Mouse (Mus musculus): ENCODE data around the gene Ptbp3. TPM values are rescaled to one million over a fixed set of nuclear protein-coding genes. Genes with fewer than 3 reads are reported as not detected.

Ptbp3 gene
- total and polyA plus RNA-seq, 3 experiments = 13.2 to 27.0 (median 25.0) TPM

DNA sequence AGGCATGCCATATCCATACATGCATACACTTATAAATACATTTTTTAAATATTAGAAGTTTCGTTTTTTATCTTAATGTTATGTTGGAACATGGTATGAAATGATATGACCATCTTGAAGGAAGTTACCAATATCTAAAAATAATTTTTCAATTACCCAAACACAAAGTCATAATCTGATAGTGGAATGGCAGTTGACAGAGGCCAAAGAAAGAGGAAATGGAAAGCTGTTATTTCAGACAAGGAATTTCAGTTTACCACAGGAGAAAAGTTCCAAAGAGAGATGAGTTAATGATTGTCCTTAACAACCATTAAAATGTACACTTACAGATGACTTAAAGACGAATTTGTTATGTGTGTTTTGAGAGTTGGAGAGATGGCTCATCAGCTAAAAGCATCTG lies 41.4 kb downstream of the Ptbp3 start:
- no peak overlapping the region for H3K9ac ChIP-seq (ENCODE audit: low read depth, low read length)
- no peak overlapping the region for H3K4me3 ChIP-seq
- no peaks in the 10 kb centered on the region for H3K36me3 ChIP-seq (ENCODE audit: control insufficient read depth, insufficient read depth, low read length)
- H3K79me2 ChIP-seq (replicated peaks; ENCODE audit: control insufficient read depth, insufficient read depth, low read length) = no peaks in the 10 kb centered on the region
- WGBS = 69% methylated on average over 2 of the region's 2 CpGs
- intact Hi-C loops (cut with DNase I) = no loop called here
- DNase-seq = no peak
- no peaks in the 10 kb centered on the region for H3K27me3 ChIP-seq (ENCODE audit: control insufficient read depth, insufficient read depth, low read length)
- TF ChIP-seq POLR2A (IDR thresholded peaks at IDR 0.05; ENCODE audit: insufficient read depth, low read depth, low read length) = no peak
- no peak for TF ChIP-seq EP300 (IDR thresholded peaks at IDR 0.05; ENCODE audit: insufficient read depth, low read depth, low read length)
- no peak for TF ChIP-seq CTCF (IDR thresholded peaks at IDR 0.05)
- H3K27ac ChIP-seq = no peak overlapping the region
- no peaks in the 10 kb centered on the region; the same call in 1 of the 2 replicates for H3K4me1 ChIP-seq (ENCODE audit: control insufficient read depth, insufficient read depth, low read length)

DNA sequence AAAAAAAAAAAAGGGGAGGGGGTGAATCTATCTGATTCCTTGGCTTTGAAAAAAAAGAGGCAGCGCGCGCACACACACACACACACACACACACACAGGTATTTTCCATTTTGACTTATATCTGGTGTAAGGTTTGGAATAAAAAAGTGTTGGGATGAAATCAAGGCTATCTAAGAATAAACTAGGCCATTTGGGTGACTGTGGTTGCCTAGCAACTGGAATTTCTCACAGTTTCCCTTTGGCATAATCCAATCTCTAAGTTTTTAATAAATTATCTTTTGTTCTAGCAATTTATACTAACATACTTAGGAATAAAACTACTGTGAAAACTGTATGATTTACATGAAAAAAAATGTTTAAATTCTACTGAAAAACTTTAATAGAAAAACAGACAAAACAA lies 42.5 kb downstream of the Ptbp3 start:
- Histone ChIP-seq H3K4me3 (no peak overlapping the region), H3K9ac (ENCODE audit: low read depth, low read length) (no peak overlapping the region), H3K27ac (no peak overlapping the region), H3K36me3 (ENCODE audit: control insufficient read depth, insufficient read depth, low read length) (peaks cover under 1% of the 10 kb centered on the region; the same call in 1 of the 2 replicates), H3K4me1 (ENCODE audit: control insufficient read depth, insufficient read depth, low read length) (no peaks in the 10 kb centered on the region; the same call in 1 of the 2 replicates), H3K79me2 (replicated peaks; ENCODE audit: control insufficient read depth, insufficient read depth, low read length) (no peaks in the 10 kb centered on the region), H3K27me3 (ENCODE audit: control insufficient read depth, insufficient read depth, low read length) (no peaks in the 10 kb centered on the region)
- no peak for DNase-seq
- intact Hi-C loops (cut with DNase I) = no loop called here
- TF ChIP-seq EP300 (IDR thresholded peaks at IDR 0.05; ENCODE audit: insufficient read depth, low read depth, low read length) (no peak), POLR2A (IDR thresholded peaks at IDR 0.05; ENCODE audit: insufficient read depth, low read depth, low read length) (no peak), CTCF (IDR thresholded peaks at IDR 0.05) (no peak)
- WGBS = 97% methylated on average over 3 of the region's 3 CpGs

GRCm38 (mm10) chr4:59505481-59505880 lies 43.7 kb downstream of the Ptbp3 start:
- Histone ChIP-seq H3K36me3 (ENCODE audit: control insufficient read depth, insufficient read depth, low read length) (peaks cover 3% of the 10 kb centered on the region; the same call in 1 of the 2 replicates), H3K27ac (no peak overlapping the region), H3K4me1 (ENCODE audit: control insufficient read depth, insufficient read depth, low read length) (no peaks in the 10 kb centered on the region; the same call in 1 of the 2 replicates), H3K27me3 (ENCODE audit: control insufficient read depth, insufficient read depth, low read length) (no peaks in the 10 kb centered on the region), H3K9ac (ENCODE audit: low read depth, low read length) (no peak overlapping the region), H3K4me3 (no peak overlapping the region), H3K79me2 (replicated peaks; ENCODE audit: control insufficient read depth, insufficient read depth, low read length) (no peaks in the 10 kb centered on the region)
- no peak for DNase-seq
- 92% methylated on average over 3 of the region's 3 CpGs for WGBS
- intact Hi-C loops (cut with DNase I) = no loop called here
- no peak for TF ChIP-seq EP300 (IDR thresholded peaks at IDR 0.05; ENCODE audit: insufficient read depth, low read depth, low read length)
- TF ChIP-seq POLR2A (IDR thresholded peaks at IDR 0.05; ENCODE audit: insufficient read depth, low read depth, low read length) = no peak
- TF ChIP-seq CTCF (IDR thresholded peaks at IDR 0.05) = no peak

DNA sequence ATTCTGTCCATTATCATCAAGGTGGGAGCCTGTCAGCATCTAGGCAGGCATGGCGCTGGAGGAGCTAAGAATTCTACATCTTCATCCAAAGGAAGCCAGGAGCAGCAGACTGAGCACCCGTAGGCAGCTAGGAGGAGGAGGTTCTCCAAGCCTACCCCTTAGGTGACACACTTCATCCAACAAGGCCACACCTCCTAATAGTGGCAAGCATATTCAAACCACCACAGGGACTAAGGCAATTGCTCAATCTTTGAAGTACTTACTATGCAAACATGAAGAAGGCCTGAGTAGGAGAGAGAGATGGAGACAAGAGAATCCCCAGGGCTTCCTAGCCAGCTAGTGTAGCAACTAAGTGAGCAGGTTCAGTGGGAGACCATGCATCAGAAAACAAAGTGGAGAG lies 58.1 kb downstream of the Ptbp3 start:
- Histone ChIP-seq H3K27me3 (ENCODE audit: control insufficient read depth, insufficient read depth, low read length) (no peaks in the 10 kb centered on the region), H3K9ac (ENCODE audit: low read depth, low read length) (no peak overlapping the region), H3K4me1 (ENCODE audit: control insufficient read depth, insufficient read depth, low read length) (no peaks in the 10 kb centered on the region), H3K4me3 (no peak overlapping the region), H3K36me3 (ENCODE audit: control insufficient read depth, insufficient read depth, low read length) (no peaks in the 10 kb centered on the region; the same call in none of the 2 replicates), H3K79me2 (replicated peaks; ENCODE audit: control insufficient read depth, insufficient read depth, low read length) (no peaks in the 10 kb centered on the region), H3K27ac (no peak overlapping the region)
- no peak for TF ChIP-seq POLR2A (IDR thresholded peaks at IDR 0.05; ENCODE audit: insufficient read depth, low read depth, low read length)
- TF ChIP-seq CTCF (IDR thresholded peaks at IDR 0.05) = no peak
- TF ChIP-seq EP300 (IDR thresholded peaks at IDR 0.05; ENCODE audit: insufficient read depth, low read depth, low read length) = no peak
- 98% methylated on average over 2 of the region's 2 CpGs for WGBS
- no peak for DNase-seq
- intact Hi-C loops (cut with DNase I) = no loop called here

GRCm38 (mm10) chr4:59471306-59471705 lies 77.9 kb downstream of the Ptbp3 start:
- no peaks in the 10 kb centered on the region for H3K79me2 ChIP-seq (replicated peaks; ENCODE audit: control insufficient read depth, insufficient read depth, low read length)
- H3K27ac ChIP-seq = no peak overlapping the region
- no peak for DNase-seq
- no peaks in the 10 kb centered on the region for H3K27me3 ChIP-seq (ENCODE audit: control insufficient read depth, insufficient read depth, low read length)
- no peaks in the 10 kb centered on the region for H3K4me1 ChIP-seq (ENCODE audit: control insufficient read depth, insufficient read depth, low read length)
- no peak overlapping the region for H3K9ac ChIP-seq (ENCODE audit: low read depth, low read length)
- H3K36me3 ChIP-seq (ENCODE audit: control insufficient read depth, insufficient read depth, low read length) = peaks cover 2% of the 10 kb centered on the region; the same call in 1 of the 2 replicates
- TF ChIP-seq CTCF (IDR thresholded peaks at IDR 0.05) (no peak), EP300 (IDR thresholded peaks at IDR 0.05; ENCODE audit: insufficient read depth, low read depth, low read length) (no peak), POLR2A (IDR thresholded peaks at IDR 0.05; ENCODE audit: insufficient read depth, low read depth, low read length) (no peak)
- no peak overlapping the region for H3K4me3 ChIP-seq
- intact Hi-C loops (cut with DNase I) = no loop called here

DNA sequence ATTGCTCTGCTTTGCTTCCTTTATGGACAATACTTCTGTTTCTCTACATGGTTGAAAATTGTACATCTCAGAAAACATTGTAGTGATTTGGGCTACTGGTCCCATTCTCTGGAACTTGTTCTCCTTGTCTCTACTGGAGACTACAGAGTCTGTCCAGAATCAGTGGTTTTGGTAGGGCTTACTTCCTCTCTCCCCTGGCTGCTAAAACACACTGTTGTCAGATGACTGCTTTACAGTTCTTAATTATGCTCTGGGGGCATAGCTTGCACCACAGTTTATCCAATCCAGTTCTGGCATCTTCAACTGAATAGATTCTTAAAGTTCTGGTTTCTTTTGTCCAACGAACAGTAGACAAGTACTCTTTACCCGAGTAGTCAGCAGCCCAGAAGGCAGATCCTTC lies 83.7 kb downstream of the Ptbp3 start:
- WGBS = 65% methylated on average over 2 of the region's 2 CpGs
- TF ChIP-seq POLR2A (IDR thresholded peaks at IDR 0.05; ENCODE audit: insufficient read depth, low read depth, low read length) (no peak), CTCF (IDR thresholded peaks at IDR 0.05) (no peak), EP300 (IDR thresholded peaks at IDR 0.05; ENCODE audit: insufficient read depth, low read depth, low read length) (no peak)
- H3K4me3 ChIP-seq = no peak overlapping the region
- H3K9ac ChIP-seq (ENCODE audit: low read depth, low read length) = no peak overlapping the region
- no peaks in the 10 kb centered on the region; the same call in 1 of the 2 replicates for H3K4me1 ChIP-seq (ENCODE audit: control insufficient read depth, insufficient read depth, low read length)
- no peaks in the 10 kb centered on the region for H3K36me3 ChIP-seq (ENCODE audit: control insufficient read depth, insufficient read depth, low read length)
- no peak for DNase-seq
- H3K27ac ChIP-seq = no peak overlapping the region
- intact Hi-C loops (cut with DNase I) = loop anchor here (2.0 kb wide), 1 partner anchor 27 kb away; the partner anchor contains the start of gene Susd1
- no peaks in the 10 kb centered on the region for H3K79me2 ChIP-seq (replicated peaks; ENCODE audit: control insufficient read depth, insufficient read depth, low read length)
- no peaks in the 10 kb centered on the region for H3K27me3 ChIP-seq (ENCODE audit: control insufficient read depth, insufficient read depth, low read length)

All from heart, adult 2 months (tissue).